Mouse (Mus musculus) liver, embryonic 15.5 days (tissue): ENCODE data around the gene Nuak2. TPM values are rescaled to one million over a fixed set of nuclear protein-coding genes. Genes with fewer than 3 reads are reported as not detected.

Source experiments
- ATAC-seq: fragments of 200-750 bp; cut with Nextera tagmentation; 2 replicates; pipeline ENCODE4 v1.8.0; 2017; ENCODE audit warnings: moderate number of reproducible peaks, mild to moderate bottlenecking, moderate library complexity; ENCODE audit not compliant: insufficient read depth
- H3K27ac ChIP-seq: fragments of 300-500 bp; sonication (generic); replicated peaks from 2 replicates; pipeline ENCODE4 v1.5.1; 2015; ENCODE audit warnings: mild to moderate bottlenecking, inconsistent platforms
- H3K27me3 ChIP-seq: fragments of 300-500 bp; sonication (generic); 2 replicates; pipeline ENCODE4 v1.6.1; 2015; ENCODE audit warnings: mild to moderate bottlenecking, inconsistent platforms
- H3K36me3 ChIP-seq: fragments of 300-500 bp; sonication (generic); replicated peaks from 2 replicates; pipeline ENCODE4 v1.6.1; 2015; ENCODE audit warnings: moderate library complexity, mild to moderate bottlenecking, inconsistent platforms
- H3K4me1 ChIP-seq: fragments of 300-500 bp; sonication (generic); replicated peaks from 2 replicates; pipeline ENCODE4 v1.6.1; 2015; ENCODE audit warnings: inconsistent platforms
- H3K4me2 ChIP-seq: fragments of 300-500 bp; sonication (generic); 2 replicates; pipeline ENCODE4 v1.6.1; 2015; ENCODE audit warnings: moderate library complexity, mild to moderate bottlenecking, inconsistent platforms
- H3K4me3 ChIP-seq: fragments of 300-500 bp; sonication (generic); replicated peaks from 2 replicates; pipeline ENCODE4 v1.5.1; 2015; ENCODE audit warnings: mild to moderate bottlenecking, inconsistent platforms
- H3K9ac ChIP-seq: fragments of 300-500 bp; sonication (generic); 2 replicates; pipeline ENCODE4 v1.6.1; 2015; ENCODE audit warnings: moderate library complexity, mild to moderate bottlenecking, inconsistent platforms
- H3K9me3 ChIP-seq: fragments of 300-500 bp; sonication (generic); replicated peaks from 2 replicates; pipeline ENCODE4 v1.6.1; 2016; ENCODE audit warnings: inconsistent platforms
- WGBS: fragments of 180-500 bp; shearing (Covaris S2); methylation state at CpG from one replicate; pipeline ENCODE4 v1.1.7; 2015; ENCODE audit warnings: mixed read lengths; ENCODE audit not compliant: insufficient replicate concordance; 5-methylcytosine and 5-hydroxymethylcytosine counted together
- polyA plus RNA-seq: library from polyadenylated mRNA; unstranded; fragments of >200 nt; fragmentation: Nextera tagmentation; extraction: Ambion mirVana; gene quantifications from 2 replicates; pipeline ENCODE4 v1.2.1, GENCODE M21; 2015

Gene Nuak2
- polyA plus RNA-seq, 1 experiment from 2014 or later: 3.1 TPM

DNA sequence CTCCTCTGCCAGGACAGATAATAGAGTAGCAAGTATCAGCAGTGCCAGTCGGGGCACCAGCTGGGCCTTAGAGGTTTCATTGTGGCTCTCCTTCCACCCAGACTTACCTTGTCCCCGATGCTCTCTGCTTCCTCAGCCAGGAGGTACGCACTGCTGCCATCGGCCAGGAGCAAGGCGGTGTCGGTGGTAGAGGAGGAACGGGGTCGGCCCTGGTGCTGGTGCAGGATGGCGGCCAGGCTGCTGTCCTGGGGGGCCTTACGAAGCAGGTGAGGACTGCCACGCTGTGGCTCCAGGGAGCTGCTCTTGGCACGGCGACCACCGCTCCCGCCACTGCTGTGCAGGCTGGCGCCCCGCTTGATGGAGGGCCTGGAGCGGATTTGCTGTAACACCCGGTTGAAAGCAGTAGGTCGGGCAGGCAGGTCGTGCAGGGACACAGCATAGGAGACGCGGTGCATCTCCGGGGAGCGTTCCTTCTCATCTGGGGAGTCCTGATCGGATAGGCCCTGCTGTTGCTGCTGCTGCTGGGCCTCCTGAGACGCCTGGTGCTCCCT lies 64.7 kb downstream of the Nuak2 start:
- H3K4me1 ChIP-seq: peaks cover 100% of the 10 kb centered on the region
- 87% methylated on average over 27 of the region's 27 CpGs for WGBS
- ATAC-seq: no peak
- peaks cover 87% of the 10 kb centered on the region for H3K36me3 ChIP-seq
- no peaks in the 10 kb centered on the region for H3K9me3 ChIP-seq
- H3K27ac ChIP-seq: peak overlapping the region; percentile 95
- H3K4me2 ChIP-seq: peak overlapping the region; percentile 66
- H3K27me3 ChIP-seq: no peaks in the 10 kb centered on the region
- peak overlapping the region; percentile 48; the same call in 1 of the 2 replicates for H3K4me3 ChIP-seq
- H3K9ac ChIP-seq: 0 out of 2 replicates have a peak overlapping the region, but pooled peaks have one; percentile 3

GRCm38 (mm10) chr1:132381929-132382328 lies 66.0 kb downstream of the Nuak2 start:
- Histone ChIP-seq H3K4me2 (peak overlapping the region; percentile 66), H3K9me3 (no peaks in the 10 kb centered on the region), H3K36me3 (peaks cover 88% of the 10 kb centered on the region), H3K27ac (peak overlapping the region; percentile 95), H3K9ac (peak overlapping the region; percentile 52), H3K4me3 (peak overlapping the region; percentile 48), H3K27me3 (no peaks in the 10 kb centered on the region), H3K4me1 (peaks cover 100% of the 10 kb centered on the region)
- 12% methylated on average over 10 of the region's 10 CpGs for WGBS
- peak; percentile 90 for ATAC-seq

Other genes starting within 250 kb of the Nuak2 start
- 3.7 and 4.6 TPM in 2 replicates for gene Mfsd4a, start 248.1 kb upstream of the Nuak2 start, polyA plus RNA-seq
- 1.3 TPM in 2 replicates for gene Cdk18, start 176.4 kb upstream of the Nuak2 start, polyA plus RNA-seq
- not detected in 2 replicates for gene Lemd1, start 124.7 kb upstream of the Nuak2 start, polyA plus RNA-seq
- not detected in 2 replicates for gene AC124108.1, start 124.7 kb upstream of the Nuak2 start, polyA plus RNA-seq
- gene Gm10188, start 86.4 kb upstream of the Nuak2 start, polyA plus RNA-seq: not detected in 2 replicates
- 0.07 and 0.08 TPM in 2 replicates for gene Klhdc8a, start 17.5 kb upstream of the Nuak2 start, polyA plus RNA-seq
- 598 and 710 TPM in 2 replicates for gene Tmcc2, start 75.2 kb downstream of the Nuak2 start, polyA plus RNA-seq
- gene Dstyk, start 101.4 kb downstream of the Nuak2 start, polyA plus RNA-seq: 4.5 and 5.3 TPM in 2 replicates
- gene Rbbp5, start 161.2 kb downstream of the Nuak2 start, polyA plus RNA-seq: 21.5 and 24.1 TPM in 2 replicates
- 0.67 and 0.99 TPM in 2 replicates for gene Tmem81, start 190.1 kb downstream of the Nuak2 start, polyA plus RNA-seq
- gene Cntn2, start 227.1 kb downstream of the Nuak2 start, polyA plus RNA-seq: 0.03 and 0.06 TPM in 2 replicates